Mouse (Mus musculus): Measurements from ENCODE around the gene Tmem204.

DNA sequence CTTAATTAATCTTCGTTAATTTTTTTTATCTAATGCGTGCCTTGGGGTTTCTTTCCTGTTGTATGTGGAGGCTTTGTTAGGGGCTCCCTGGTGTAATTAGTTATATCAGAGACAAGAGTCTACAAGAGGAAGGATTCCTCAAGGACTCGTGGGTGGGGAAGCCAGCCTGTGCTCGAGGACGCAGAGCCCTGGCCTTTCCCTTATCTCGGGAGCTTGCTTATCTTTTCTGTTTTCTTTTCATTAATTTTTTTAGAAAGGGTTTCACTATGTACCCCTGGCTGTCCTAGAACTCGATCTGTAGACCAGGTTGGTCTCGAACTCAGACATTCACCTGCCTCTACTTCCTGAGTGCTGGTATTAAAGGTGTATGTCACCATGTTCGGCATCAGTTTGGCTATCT lies 44.3 kb upstream of the Tmem204 start:
- TF ChIP-seq EP300 (IDR thresholded peaks at IDR 0.05; ENCODE audit: low read depth) (no peak), CTCF (IDR thresholded peaks at IDR 0.05; ENCODE audit: low read depth) (no peak)

All from liver, postnatal 0 days (tissue).